Mouse (Mus musculus) forebrain, embryonic 11.5 days (tissue): ENCODE data around the gene Add2. TPM values are rescaled to one million over a fixed set of nuclear protein-coding genes. Genes with fewer than 3 reads are reported as not detected.
A peak's percentile ranks its signal among the peaks of the same experiment; 100 is the strongest.

Source experiments
- ATAC-seq: fragments of 200-750 bp; cut with Nextera tagmentation; replicated peaks from 2 replicates; pipeline ENCODE4 v1.8.0; 2017; ENCODE audit warnings: moderate TSS enrichment; ENCODE audit not compliant: low FRiP score
- DNase-seq: peaks from one replicate; pipeline ENCODE4 v3.0.0-alpha.2; 2017; ENCODE audit warnings: low spot score
- H3K27ac ChIP-seq: fragments of 300-500 bp; sonication (generic); 2 replicates; pipeline ENCODE4 v1.5.1; 2014; ENCODE audit warnings: low read depth, low read length
- H3K27me3 ChIP-seq: fragments of 300-500 bp; sonication (generic); 2 replicates; pipeline ENCODE4 v1.6.1; 2014; ENCODE audit warnings: mild to moderate bottlenecking, low read length, mixed read lengths; ENCODE audit not compliant: control insufficient read depth, insufficient read depth
- H3K36me3 ChIP-seq: fragments of 300-500 bp; sonication (generic); 2 replicates; pipeline ENCODE4 v1.6.1; 2014; ENCODE audit warnings: mild to moderate bottlenecking, low read length, moderate library complexity, mixed read lengths; ENCODE audit not compliant: control insufficient read depth, insufficient read depth
- H3K4me1 ChIP-seq: fragments of 300-500 bp; sonication (generic); replicated peaks from 2 replicates; pipeline ENCODE4 v1.6.1; 2014; ENCODE audit warnings: low read length, mixed read lengths; ENCODE audit not compliant: control insufficient read depth, insufficient read depth
- H3K4me2 ChIP-seq: fragments of 300-500 bp; sonication (generic); 2 replicates; pipeline ENCODE4 v1.6.1; 2014; ENCODE audit warnings: low read depth, mild to moderate bottlenecking, low read length, moderate library complexity, mixed read lengths; ENCODE audit not compliant: severe bottlenecking
- H3K4me3 ChIP-seq: fragments of 300-500 bp; sonication (generic); 2 replicates; pipeline ENCODE4 v1.5.1; 2014; ENCODE audit warnings: low read depth, low read length
- H3K9ac ChIP-seq: fragments of 300-500 bp; sonication (generic); 2 replicates; pipeline ENCODE4 v1.6.1; 2014; ENCODE audit warnings: low read length
- H3K9me3 ChIP-seq: fragments of 300-500 bp; sonication (generic); 2 replicates; pipeline ENCODE4 v1.6.1; 2016; ENCODE audit warnings: low read length, mixed read lengths; ENCODE audit not compliant: control insufficient read depth
- WGBS: fragments of 180-500 bp; shearing (Covaris S2); extraction: QIAGEN DNeasy Blood & Tissue Kit; methylation state at CpG from one replicate; pipeline ENCODE4 v1.1.7; 2014; 5-methylcytosine and 5-hydroxymethylcytosine counted together
- polyA plus RNA-seq: library from polyadenylated mRNA; unstranded; fragments of >200 nt; fragmentation: Nextera tagmentation; extraction: Ambion mirVana; gene quantifications from 2 replicates; pipeline ENCODE4 v1.2.1, GENCODE M21; 2014

Add2 gene
- polyA plus RNA-seq, 1 experiment from 2014 or later: 61.0 TPM

DNA sequence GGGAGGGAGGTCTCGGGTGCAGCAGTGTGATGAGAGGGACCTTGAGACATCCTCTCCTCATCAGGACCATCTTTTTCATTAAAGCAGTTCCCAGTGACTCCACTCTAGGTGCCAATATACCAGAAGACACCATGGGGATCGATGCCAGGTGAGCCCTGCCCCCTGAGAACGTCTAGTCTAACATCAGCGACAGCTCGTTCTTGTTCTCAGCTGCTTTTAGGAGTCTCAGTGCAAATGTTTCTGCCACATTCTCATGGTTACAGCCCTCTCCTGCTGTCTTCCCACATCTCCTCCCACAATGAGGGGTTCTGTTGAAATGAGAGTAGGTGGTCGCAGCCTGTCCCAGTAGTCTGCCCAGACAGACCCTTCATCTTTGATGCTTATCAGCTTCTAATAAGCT, 38.2 kb downstream of the Add2 start:
- Histone ChIP-seq H3K9ac (no peak overlapping the region), H3K27me3 (no peaks in the 10 kb centered on the region), H3K4me1 (peaks cover 21% of the 10 kb centered on the region), H3K4me2 (no peak overlapping the region), H3K4me3 (no peak overlapping the region), H3K9me3 (no peaks in the 10 kb centered on the region), H3K27ac (no peak overlapping the region), H3K36me3 (no peaks in the 10 kb centered on the region)
- ATAC-seq: no peak
- no peak for DNase-seq
- 92% methylated on average over 6 of the region's 6 CpGs for WGBS

DNA sequence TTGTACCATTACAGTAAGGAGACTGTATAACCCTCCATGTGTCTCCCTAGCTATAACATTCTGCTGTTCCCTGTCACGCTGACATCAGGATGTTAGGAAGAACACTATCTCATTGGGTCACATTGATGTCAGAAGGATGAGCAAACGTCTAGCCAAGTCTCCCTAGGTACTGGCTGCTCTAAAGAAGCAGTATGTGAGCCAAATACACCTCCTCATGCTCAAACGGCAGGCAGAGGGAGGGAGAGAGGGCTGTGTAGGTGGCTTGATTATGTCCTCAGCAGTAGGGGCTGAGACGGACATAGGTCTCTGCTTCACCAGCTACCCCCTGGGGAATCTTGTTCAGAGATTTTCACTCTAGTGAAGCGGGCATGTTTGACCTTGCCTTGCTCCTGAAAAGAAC, 38.7 kb downstream of the Add2 start:
- Histone ChIP-seq H3K4me3 (no peak overlapping the region), H3K36me3 (no peaks in the 10 kb centered on the region), H3K9ac (no peak overlapping the region), H3K4me1 (peaks cover 19% of the 10 kb centered on the region), H3K4me2 (no peak overlapping the region), H3K27me3 (no peaks in the 10 kb centered on the region), H3K27ac (no peak overlapping the region), H3K9me3 (no peaks in the 10 kb centered on the region)
- WGBS: 49% methylated on average over 5 of the region's 5 CpGs
- no peak for ATAC-seq
- no peak for DNase-seq

DNA sequence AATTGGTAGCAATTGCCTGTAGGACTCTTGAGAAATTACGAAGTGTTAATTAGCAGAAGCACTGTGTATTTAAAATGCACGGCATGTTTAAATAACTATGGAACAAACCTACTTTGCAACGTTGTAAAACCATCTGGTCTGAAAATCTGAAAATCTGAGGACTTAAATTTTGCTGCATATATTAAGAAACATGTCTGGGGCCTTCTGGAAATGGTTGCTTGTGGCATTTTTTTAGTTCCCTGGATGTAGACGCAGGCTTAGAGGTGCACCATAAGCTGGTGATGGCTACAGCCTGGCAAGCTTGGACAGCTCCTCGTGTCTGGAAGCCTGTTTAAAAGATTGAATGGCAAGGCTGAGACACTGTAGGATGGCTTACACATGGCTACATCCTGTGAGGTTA, 40.5 kb downstream of the Add2 start:
- no peak overlapping the region for H3K9ac ChIP-seq
- no peak overlapping the region for H3K4me3 ChIP-seq
- H3K9me3 ChIP-seq: no peaks in the 10 kb centered on the region
- ATAC-seq: no peak
- no peak for DNase-seq
- WGBS: 81% methylated on average over 5 of the region's 5 CpGs
- no peaks in the 10 kb centered on the region for H3K27me3 ChIP-seq
- H3K4me2 ChIP-seq: no peak overlapping the region
- H3K36me3 ChIP-seq: no peaks in the 10 kb centered on the region
- no peak overlapping the region for H3K27ac ChIP-seq
- H3K4me1 ChIP-seq: peaks cover 15% of the 10 kb centered on the region

DNA sequence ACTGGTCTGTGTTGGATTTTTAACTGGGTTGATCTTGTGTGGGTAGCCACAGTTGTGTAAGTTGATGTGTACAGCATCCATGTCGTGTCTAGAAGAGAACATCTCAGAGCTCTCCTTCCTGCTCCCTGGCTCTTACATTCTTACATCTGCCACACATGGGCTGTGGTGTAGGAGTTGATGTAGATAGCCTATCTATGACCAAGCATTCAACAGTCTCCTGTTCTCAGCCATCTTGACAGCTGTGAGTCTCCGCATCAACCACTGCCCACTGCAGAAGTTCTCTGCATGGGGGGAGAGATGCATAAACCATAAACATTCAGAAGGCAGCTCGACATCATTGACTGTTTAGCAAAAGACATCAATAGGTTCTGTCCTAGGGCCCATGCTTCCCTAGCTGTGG, 41.4 kb downstream of the Add2 start:
- H3K4me3 ChIP-seq: no peak overlapping the region
- no peak for DNase-seq
- no peak overlapping the region for H3K9ac ChIP-seq
- H3K27ac ChIP-seq: no peak overlapping the region
- H3K9me3 ChIP-seq: no peaks in the 10 kb centered on the region
- no peak overlapping the region for H3K4me2 ChIP-seq
- 81% methylated on average over 3 of the region's 3 CpGs for WGBS
- H3K27me3 ChIP-seq: no peaks in the 10 kb centered on the region
- no peaks in the 10 kb centered on the region for H3K36me3 ChIP-seq
- no peak for ATAC-seq
- H3K4me1 ChIP-seq: peaks cover 8% of the 10 kb centered on the region; the same call in 1 of the 2 replicates

DNA sequence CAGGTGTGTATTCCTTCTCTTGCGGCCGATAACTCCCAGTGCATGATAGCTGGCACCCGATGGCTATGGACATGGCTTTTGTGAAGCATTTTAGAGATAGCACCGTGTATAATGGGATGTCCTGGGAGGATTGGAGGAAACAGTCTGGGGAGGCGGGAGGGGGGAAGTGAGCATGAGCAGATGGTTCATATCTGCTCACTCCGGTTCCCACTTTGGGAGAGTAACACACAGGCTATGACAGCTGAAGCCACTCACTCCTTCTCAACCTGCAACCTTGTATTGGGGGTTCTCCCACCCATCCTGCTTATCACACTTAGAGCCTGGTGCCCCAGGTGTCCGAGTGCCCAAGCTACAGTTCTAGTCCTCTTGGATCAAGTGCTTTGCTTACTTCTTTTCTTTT, 41.8 kb downstream of the Add2 start:
- ATAC-seq: no peak
- WGBS: 87% methylated on average over 7 of the region's 7 CpGs
- Histone ChIP-seq H3K9me3 (no peaks in the 10 kb centered on the region), H3K27ac (no peak overlapping the region), H3K4me1 (peaks cover 4% of the 10 kb centered on the region; the same call in 1 of the 2 replicates), H3K4me3 (no peak overlapping the region), H3K9ac (no peak overlapping the region), H3K4me2 (no peak overlapping the region), H3K36me3 (no peaks in the 10 kb centered on the region), H3K27me3 (no peaks in the 10 kb centered on the region)
- no peak for DNase-seq

DNA sequence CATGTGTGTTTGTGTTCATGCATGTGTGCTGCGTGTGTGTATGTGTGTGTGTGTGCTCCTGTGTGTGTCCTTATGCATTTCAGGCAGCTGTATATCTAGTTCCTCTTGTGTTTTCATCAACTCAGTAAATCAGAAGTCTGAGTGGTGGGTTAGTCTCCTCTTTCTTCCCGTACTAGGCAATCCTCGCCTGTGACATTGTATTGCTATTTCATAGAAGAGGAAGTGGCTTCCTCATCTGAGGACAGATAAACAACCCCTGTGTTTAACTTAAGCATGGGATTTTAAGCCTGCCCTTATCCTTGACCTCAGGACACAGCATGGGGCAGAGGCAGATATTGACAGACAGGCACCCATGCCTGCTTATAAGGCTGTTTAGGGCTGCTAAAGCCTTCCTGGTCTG, 45.4 kb downstream of the Add2 start:
- Histone ChIP-seq H3K36me3 (no peaks in the 10 kb centered on the region), H3K27me3 (no peaks in the 10 kb centered on the region), H3K9me3 (no peaks in the 10 kb centered on the region), H3K9ac (no peak overlapping the region), H3K4me2 (no peak overlapping the region), H3K27ac (no peak overlapping the region), H3K4me3 (no peak overlapping the region), H3K4me1 (no peaks in the 10 kb centered on the region)
- no peak for ATAC-seq
- 91% methylated on average over 3 of the region's 3 CpGs for WGBS
- no peak for DNase-seq

DNA sequence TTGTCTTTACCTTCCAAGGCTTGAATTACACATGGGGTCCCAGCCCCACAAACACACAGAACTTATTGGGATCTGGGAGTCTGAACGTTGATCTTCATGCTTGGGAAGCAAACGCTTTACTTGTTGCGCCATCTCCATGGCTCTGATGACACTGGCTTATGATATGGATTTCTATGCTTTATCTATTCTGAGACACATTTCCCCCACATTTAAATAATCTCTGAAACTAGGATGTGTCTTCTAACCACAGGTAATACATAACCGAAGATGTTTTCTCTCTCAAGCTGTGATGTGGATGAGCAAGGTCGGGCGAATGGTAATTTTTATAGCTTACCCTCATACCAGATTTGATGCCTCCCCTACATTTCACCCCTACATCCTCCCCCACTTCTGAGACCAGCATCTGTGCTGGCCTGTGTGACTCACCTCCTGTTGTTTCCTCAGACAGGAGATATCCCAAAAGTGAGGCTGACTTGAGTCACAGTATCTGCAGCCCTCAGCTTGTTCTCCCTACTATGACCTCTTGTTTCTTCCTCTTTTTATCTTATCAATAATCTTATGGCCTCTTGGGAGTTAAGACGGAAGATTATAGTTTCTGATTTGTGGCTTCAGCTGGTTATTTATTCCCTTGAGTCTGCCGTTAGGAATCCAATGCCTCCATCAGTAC, 46.2 kb downstream of the Add2 start:
- H3K4me1 ChIP-seq: no peaks in the 10 kb centered on the region
- H3K9ac ChIP-seq: no peak overlapping the region
- H3K9me3 ChIP-seq: no peaks in the 10 kb centered on the region
- H3K4me3 ChIP-seq: no peak overlapping the region
- no peaks in the 10 kb centered on the region for H3K27me3 ChIP-seq
- no peak for ATAC-seq
- no peak for DNase-seq
- no peaks in the 10 kb centered on the region for H3K36me3 ChIP-seq
- no peak overlapping the region for H3K4me2 ChIP-seq
- WGBS: 89% methylated on average over 8 of the region's 8 CpGs
- no peak overlapping the region for H3K27ac ChIP-seq

DNA sequence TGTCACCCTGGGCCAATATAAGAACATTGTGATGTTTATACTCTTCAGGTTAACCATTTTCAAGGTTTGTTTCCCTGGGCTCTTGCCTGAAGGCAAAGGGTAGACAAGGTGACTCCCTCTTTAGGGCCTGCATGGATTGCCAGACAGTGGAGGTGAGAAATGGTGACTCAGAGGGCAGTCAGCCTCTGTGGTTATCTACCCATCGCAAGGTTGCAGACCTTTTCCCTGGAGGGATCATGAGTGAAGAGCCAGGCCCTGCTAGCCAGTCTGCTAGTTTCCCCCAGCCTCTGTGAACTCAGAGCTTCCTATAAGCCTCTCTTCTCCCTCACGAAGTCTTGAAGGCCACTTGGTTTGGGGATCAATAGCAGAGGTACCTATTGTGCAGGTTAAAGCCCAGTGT, 48.0 kb downstream of the Add2 start:
- H3K9me3 ChIP-seq: no peaks in the 10 kb centered on the region
- no peak overlapping the region for H3K27ac ChIP-seq
- DNase-seq: no peak
- H3K4me3 ChIP-seq: no peak overlapping the region
- H3K9ac ChIP-seq: no peak overlapping the region
- no peaks in the 10 kb centered on the region for H3K4me1 ChIP-seq
- ATAC-seq: no peak
- no peak overlapping the region for H3K4me2 ChIP-seq
- no peaks in the 10 kb centered on the region for H3K27me3 ChIP-seq
- no peaks in the 10 kb centered on the region for H3K36me3 ChIP-seq
- 85% methylated on average over 2 of the region's 2 CpGs for WGBS

DNA sequence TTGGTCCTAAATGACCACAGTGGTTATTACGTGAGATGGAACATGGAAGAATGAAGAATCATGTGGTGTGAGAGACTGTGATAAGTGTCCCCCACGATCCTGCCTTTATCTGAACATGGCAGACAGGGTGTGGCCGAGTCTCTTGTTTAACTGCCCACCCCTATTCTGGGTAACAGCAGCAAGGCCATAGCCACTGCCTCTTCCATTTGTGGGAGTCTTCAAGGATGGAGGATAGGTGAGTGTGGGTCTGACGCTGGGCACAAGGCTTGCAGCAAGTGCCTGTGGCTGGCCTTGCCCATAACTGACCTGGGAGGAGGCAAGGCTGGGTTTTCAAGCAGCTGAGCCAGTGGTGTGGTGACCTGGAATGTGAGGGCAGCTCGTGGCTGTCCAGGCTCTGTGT, 49.4 kb downstream of the Add2 start:
- ATAC-seq (no peak), DNase-seq (no peak)
- WGBS: 78% methylated on average over 5 of the region's 5 CpGs
- Histone ChIP-seq H3K4me3 (0 out of 2 replicates have a peak overlapping the region, but pooled peaks have one; percentile 7), H3K4me2 (no peak overlapping the region), H3K27ac (no peak overlapping the region), H3K36me3 (no peaks in the 10 kb centered on the region), H3K27me3 (no peaks in the 10 kb centered on the region), H3K4me1 (no peaks in the 10 kb centered on the region), H3K9ac (no peak overlapping the region), H3K9me3 (no peaks in the 10 kb centered on the region)
